In the genomic region with DNA sequence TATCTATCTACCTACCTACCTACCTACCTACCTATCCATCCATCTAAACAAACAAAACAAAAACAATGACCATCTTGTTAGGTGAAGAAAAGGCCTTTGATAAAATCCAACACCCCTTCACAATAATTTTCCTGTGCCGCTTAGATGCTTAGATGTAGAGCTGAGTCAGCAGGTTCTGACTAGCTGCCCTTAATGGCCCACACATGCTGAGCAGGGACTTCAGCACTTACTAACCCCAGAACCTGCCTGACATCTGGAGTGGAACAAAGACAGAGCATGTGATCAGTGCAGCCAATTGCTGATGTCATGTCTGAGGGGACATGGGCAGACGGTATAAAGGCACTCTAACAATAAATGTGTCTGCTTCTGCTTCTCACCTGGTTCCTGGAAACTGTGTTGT, we compare ENCODE assay signal across 28 mouse cellular contexts.
DNase-seq lines count a peak whose midpoint lies in the region; ATAC-seq and TF ChIP-seq lines count a peak whose summit lies in the region.
"Had no signal": no experiment of that assay in that cellular context is flagged by ENCODE, and none has a peak within 500 bp of the region (broad histone marks: within the 10 kb centered on the region; RNA-seq: fewer than 3 reads in every experiment).

No protein-coding gene starts in this region.

- H3K9me3 ChIP-seq in kidney, embryonic 16.5 days (ENCODE audit: low read length): no peaks in the 10 kb centered on the region
- H3K9me3 ChIP-seq in MEL (replicated peaks; ENCODE audit: insufficient read depth, low read length): no peaks in the 10 kb centered on the region
- H3K9me3 ChIP-seq in embryonic facial prominence, embryonic 11.5 days (replicated peaks; ENCODE audit: control insufficient read depth, low read length): no peaks in the 10 kb centered on the region
- H3K9me3 ChIP-seq in limb, embryonic 12.5 days: no peaks in the 10 kb centered on the region
- H3K9me3 ChIP-seq: heart, embryonic 13.5 days; lung, embryonic 15.5 days had no signal

- TF ChIP-seq POLR2A in MEL (IDR thresholded peaks at IDR 0.05; ENCODE audit: control insufficient read depth in 1 of 2, insufficient read depth in 1 of 2, low read depth in 1 of 2, low read length in 2 of 2, poor library complexity in 1 of 2): no peak

- no peak for TF ChIP-seq RAD21 in MEL (IDR thresholded peaks at IDR 0.05; ENCODE audit: low read depth, low read length)

- H3K4me2 ChIP-seq in kidney, embryonic 16.5 days (replicated peaks; ENCODE audit: low read depth, low read length): no peak overlapping the region
- H3K4me2 ChIP-seq in embryonic facial prominence, embryonic 11.5 days (ENCODE audit: low read depth, low read length): no peak overlapping the region
- no peak overlapping the region for H3K4me2 ChIP-seq in limb, embryonic 12.5 days
- H3K4me2 ChIP-seq: heart, embryonic 13.5 days; hindbrain, embryonic 14.5 days; lung, embryonic 15.5 days had no signal

- no peak overlapping the region for H3K4me3 ChIP-seq in kidney, embryonic 16.5 days (ENCODE audit: low read length)
- H3K4me3 ChIP-seq in MEL (ENCODE audit: control insufficient read depth in 1 of 2, insufficient read depth in 1 of 2, low read depth in 2 of 2, low read length in 2 of 2): no peak overlapping the region
- no peak overlapping the region for H3K4me3 ChIP-seq in embryonic facial prominence, embryonic 11.5 days (ENCODE audit: low read depth, low read length)
- no peak overlapping the region for H3K4me3 ChIP-seq in limb, embryonic 12.5 days (replicated peaks)
- H3K4me3 ChIP-seq: erythroblast, embryonic 14.5 days; heart, embryonic 13.5 days; lung, embryonic 15.5 days had no signal

- no peak overlapping the region for H3K27ac ChIP-seq in kidney, embryonic 16.5 days (ENCODE audit: low read length)
- no peak overlapping the region for H3K27ac ChIP-seq in MEL (ENCODE audit: control insufficient read depth, low read depth, low read length)
- no peak overlapping the region for H3K27ac ChIP-seq in embryonic facial prominence, embryonic 11.5 days (replicated peaks; ENCODE audit: low read depth, low read length)
- H3K27ac ChIP-seq in limb, embryonic 12.5 days: no peak overlapping the region
- H3K27ac ChIP-seq: heart, embryonic 13.5 days; hindbrain, embryonic 14.5 days; lung, embryonic 15.5 days; stomach, postnatal 0 days had no signal

- H3K4me1 ChIP-seq in kidney, embryonic 16.5 days (ENCODE audit: insufficient read depth, low read length): no peaks in the 10 kb centered on the region
- no peaks in the 10 kb centered on the region for H3K4me1 ChIP-seq in MEL (ENCODE audit: control insufficient read depth in 1 of 2, insufficient read depth in 2 of 2, low read length in 2 of 2)
- H3K4me1 ChIP-seq in embryonic facial prominence, embryonic 11.5 days (ENCODE audit: control insufficient read depth, insufficient read depth, low read length): no peaks in the 10 kb centered on the region
- H3K4me1 ChIP-seq in limb, embryonic 12.5 days (replicated peaks): no peaks in the 10 kb centered on the region
- H3K4me1 ChIP-seq: heart, embryonic 13.5 days; lung, embryonic 15.5 days had no signal

- H3K36me3 ChIP-seq in kidney, embryonic 16.5 days (ENCODE audit: insufficient read depth, low read length): no peaks in the 10 kb centered on the region
- no peaks in the 10 kb centered on the region for H3K36me3 ChIP-seq in MEL (ENCODE audit: control insufficient read depth in 1 of 2, insufficient read depth in 2 of 2, low read length in 2 of 2)
- no peaks in the 10 kb centered on the region for H3K36me3 ChIP-seq in embryonic facial prominence, embryonic 11.5 days (replicated peaks; ENCODE audit: control insufficient read depth, insufficient read depth, low read depth, low read length)
- no peaks in the 10 kb centered on the region for H3K36me3 ChIP-seq in limb, embryonic 12.5 days
- H3K36me3 ChIP-seq: G1E; heart, embryonic 13.5 days; lung, embryonic 15.5 days had no signal

- no peak overlapping the region for H3K9ac ChIP-seq in kidney, embryonic 16.5 days (replicated peaks; ENCODE audit: low read length)
- no peak overlapping the region for H3K9ac ChIP-seq in MEL (ENCODE audit: control insufficient read depth, low read depth, low read length, poor library complexity, severe bottlenecking)
- H3K9ac ChIP-seq in embryonic facial prominence, embryonic 11.5 days (replicated peaks; ENCODE audit: low read length): no peak overlapping the region
- no peak overlapping the region for H3K9ac ChIP-seq in limb, embryonic 12.5 days (replicated peaks)
- H3K9ac ChIP-seq: heart, embryonic 13.5 days; hindbrain, embryonic 14.5 days; lung, embryonic 15.5 days had no signal

- WGBS in kidney, embryonic 16.5 days: 67% methylated on average over 2 of the region's 2 CpGs
- WGBS in embryonic facial prominence, embryonic 11.5 days: 45% methylated on average over 2 of the region's 2 CpGs
- 29% methylated on average over 2 of the region's 2 CpGs for WGBS in limb, embryonic 12.5 days

- H3K79me2 ChIP-seq in MEL (ENCODE audit: control insufficient read depth, insufficient read depth, low read length, poor library complexity): no peaks in the 10 kb centered on the region

- no peak for DNase-seq in kidney, postnatal 36 days
- DNase-seq in MEL (ENCODE audit: low read depth, low spot score): peak; percentile 3
- peak; percentile 29 for DNase-seq in embryonic facial prominence, embryonic 11.5 days (ENCODE audit: low spot score)
- no peak for DNase-seq in liver
- DNase-seq in ovary, adult 18-20 months (ENCODE audit: low spot score): no peak
- DNase-seq: adrenal gland, postnatal 14 days; B cell, adult 2 months; cerebellum, adult 18-20 months; cerebellum, postnatal 10 days; gastrocnemius, postnatal 10 days; heart, postnatal 10 days; kidney, adult 18-20 months; kidney, postnatal 4 days; midbrain, embryonic 14.5 days; right cerebral cortex, postnatal 4 days; thymus, adult 18-20 months; thymus, postnatal 25 days had no signal

- no peak for TF ChIP-seq CTCF in MEL (IDR thresholded peaks at IDR 0.05 in 2 of 3, conservative IDR thresholded peaks at IDR 0.05 in 1 of 3; ENCODE audit: control insufficient read depth in 1 of 3, insufficient read depth in 1 of 3, low read depth in 2 of 3, low read length in 3 of 3, poor library complexity in 1 of 3, severe bottlenecking in 1 of 3)

- TF ChIP-seq EP300 in MEL (IDR thresholded peaks at IDR 0.05; ENCODE audit: low read depth in 1 of 2, low read length in 2 of 2): no peak

- ATAC-seq in kidney, embryonic 16.5 days (ENCODE audit: low FRiP score, low TSS enrichment): peak; percentile 61; the same call in 1 of the 2 replicates
- ATAC-seq in embryonic facial prominence, embryonic 11.5 days (replicated peaks; ENCODE audit: insufficient number of reproducible peaks, low FRiP score, low TSS enrichment, low read depth): no peak
- 0 out of 2 replicates have a peak, but pooled peaks have one; percentile 42 for ATAC-seq in limb, embryonic 12.5 days (ENCODE audit: insufficient number of reproducible peaks, insufficient read depth, low FRiP score, low TSS enrichment, low read depth)
- ATAC-seq: forebrain, embryonic 16.5 days; inflammation-experienced regulatory T-cells, adult 6 months; Patski had no signal

- H3K27me3 ChIP-seq in kidney, embryonic 16.5 days (ENCODE audit: insufficient read depth, low read length): no peaks in the 10 kb centered on the region
- H3K27me3 ChIP-seq in MEL (ENCODE audit: control insufficient read depth in 1 of 2, insufficient read depth in 2 of 2, low read length in 2 of 2): no peaks in the 10 kb centered on the region
- no peaks in the 10 kb centered on the region for H3K27me3 ChIP-seq in embryonic facial prominence, embryonic 11.5 days (ENCODE audit: control insufficient read depth, insufficient read depth, low read length)
- no peaks in the 10 kb centered on the region for H3K27me3 ChIP-seq in limb, embryonic 12.5 days
- H3K27me3 ChIP-seq: heart, embryonic 13.5 days; lung, embryonic 15.5 days; Patski had no signal

TF ChIP-seq in MEL, 35 proteins besides CTCF, POLR2A, EP300 and RAD21:
- TF ChIP-seq CHD2 (IDR thresholded peaks at IDR 0.05; ENCODE audit: low read length): no peak
- TF ChIP-seq ELF1 (IDR thresholded peaks at IDR 0.05; ENCODE audit: low read depth, low read length): no peak
- no peak for TF ChIP-seq USF1 (IDR thresholded peaks at IDR 0.05; ENCODE audit: low read depth, low read length)
- TF ChIP-seq CHD1 (IDR thresholded peaks at IDR 0.05; ENCODE audit: low read depth, low read length): no peak
- TF ChIP-seq SMC3 (IDR thresholded peaks at IDR 0.05; ENCODE audit: low read depth, low read length): no peak
- TF ChIP-seq MAZ (IDR thresholded peaks at IDR 0.05; ENCODE audit: low read depth, low read length): no peak
- no peak for TF ChIP-seq MYC (IDR thresholded peaks at IDR 0.05; ENCODE audit: low read depth, low read length)

Comparison
In these comparisons a context has a peak if more than half of its experiments do, and no peak if none do; other contexts are left out.
1. DNase-seq: peak in MEL (single experiment) and embryonic facial prominence, embryonic 11.5 days (single experiment); none in kidney, postnatal 36 days (0 of 2), liver (single experiment) and ovary, adult 18-20 months (single experiment).